Mouse (Mus musculus): ENCODE measurements around the gene Eipr1. TPM values are rescaled to one million over a fixed set of nuclear protein-coding genes. Genes with fewer than 3 reads are reported as not detected.

The Eipr1 gene
- total and polyA plus RNA-seq, 3 experiments = 33.3 to 35.4 (median 34.4) TPM

GRCm38 (mm10) chr12:28907814-28908213 is 156.2 kb downstream of the Eipr1 start:
- in situ Hi-C loops (cut with MboI; ENCODE audit: low pct_ligation_motif_present, low pct_unique_long_range_greater_than_20kb, low sequenced_read_pairs) = no loop called here
- H3K36me3 ChIP-seq (replicated peaks in 1 of 2; ENCODE audit: control insufficient read depth in 1 of 2, insufficient read depth in 1 of 2, low read length in 1 of 2) = no peaks in the 10 kb centered on the region
- no peak overlapping the region for H3K4me3 ChIP-seq (replicated peaks in 1 of 3; ENCODE audit: low read depth in 2 of 3, low read length in 2 of 3, poor library complexity in 1 of 3)
- H3K4me2 ChIP-seq (ENCODE audit: insufficient read depth, low read depth, poor library complexity, severe bottlenecking) = no peak overlapping the region
- no peak for DNase-seq (ENCODE audit: extremely low read depth)
- no peaks in the 10 kb centered on the region for H3K27me3 ChIP-seq (replicated peaks)
- H3K79me2 ChIP-seq (replicated peaks; ENCODE audit: control insufficient read depth, extremely low read depth, insufficient read depth, poor library complexity, severe bottlenecking) = no peaks in the 10 kb centered on the region
- no peak overlapping the region for H3K9ac ChIP-seq (ENCODE audit: insufficient read depth, low read depth)
- dilution Hi-C loops (cut with MboI; ENCODE audit: extremely low pct_ligation_motif_present, extremely low pct_unique_long_range_greater_than_20kb, low sequenced_read_pairs) = no loop called here
- H3K9me3 ChIP-seq (replicated peaks; ENCODE audit: low read length) = no peaks in the 10 kb centered on the region
- H3K4me1 ChIP-seq (ENCODE audit: control insufficient read depth in 1 of 2, insufficient read depth in 2 of 2) = no peaks in the 10 kb centered on the region
- no peak overlapping the region for H3K27ac ChIP-seq (ENCODE audit: insufficient read depth, low read depth)
- no peak for TF ChIP-seq ELF1 (IDR thresholded peaks at IDR 0.05; ENCODE audit: low read depth, low read length)
- no peak for TF ChIP-seq GABPA (IDR thresholded peaks at IDR 0.05; ENCODE audit: insufficient replicate concordance, low read depth, low read length)
- no peak for TF ChIP-seq RAD21 (IDR thresholded peaks at IDR 0.05; ENCODE audit: low read depth, low read length)
- TF ChIP-seq SIN3A (IDR thresholded peaks at IDR 0.05; ENCODE audit: low read length) = no peak
- TF ChIP-seq NRF1 (IDR thresholded peaks at IDR 0.05; ENCODE audit: low read depth, low read length) = no peak
- no peak for TF ChIP-seq IRF4 (IDR thresholded peaks at IDR 0.05; ENCODE audit: low read depth, low read length)
- no peak for TF ChIP-seq ZNF384 (IDR thresholded peaks at IDR 0.05; ENCODE audit: low read depth, low read length)
- TF ChIP-seq POLR2A (IDR thresholded peaks at IDR 0.05; ENCODE audit: low read depth, low read length) = no peak
- TF ChIP-seq MXI1 (IDR thresholded peaks at IDR 0.05; ENCODE audit: low read depth, low read length) = no peak
- TF ChIP-seq NELFE (IDR thresholded peaks at IDR 0.05; ENCODE audit: low read depth, low read length) = no peak
- no peak for TF ChIP-seq CTCF (conservative IDR thresholded peaks at IDR 0.05 in 1 of 2, IDR thresholded peaks at IDR 0.05 in 1 of 2; ENCODE audit: low read depth in 2 of 2, low read length in 2 of 2)
- TF ChIP-seq POLR2AphosphoS2 (IDR thresholded peaks at IDR 0.05; ENCODE audit: low read depth, low read length) = no peak
- no peak for TF ChIP-seq TBP (conservative IDR thresholded peaks at IDR 0.05; ENCODE audit: low read depth, low read length)
- TF ChIP-seq HCFC1 (IDR thresholded peaks at IDR 0.05; ENCODE audit: low read depth, low read length) = no peak
- TF ChIP-seq MAX (IDR thresholded peaks at IDR 0.05; ENCODE audit: low read length) = no peak
- no peak for TF ChIP-seq MAZ (IDR thresholded peaks at IDR 0.05; ENCODE audit: low read depth, low read length)
- TF ChIP-seq USF1 (IDR thresholded peaks at IDR 0.05; ENCODE audit: low read depth, low read length) = no peak
- TF ChIP-seq PAX5 (IDR thresholded peaks at IDR 0.05; ENCODE audit: low read length) = no peak
- no peak for TF ChIP-seq JUN (IDR thresholded peaks at IDR 0.05; ENCODE audit: insufficient read depth, low read depth, low read length)

- in situ Hi-C loops (cut with MboI; ENCODE audit: low pct_ligation_motif_present, low pct_unique_long_range_greater_than_20kb, low sequenced_read_pairs) (no loop called here), dilution Hi-C loops (cut with MboI; ENCODE audit: extremely low pct_ligation_motif_present, extremely low pct_unique_long_range_greater_than_20kb, low sequenced_read_pairs) (no loop called here)
- H3K4me2 ChIP-seq (ENCODE audit: insufficient read depth, low read depth, poor library complexity, severe bottlenecking) = no peak overlapping the region
- no peaks in the 10 kb centered on the region for H3K9me3 ChIP-seq (replicated peaks; ENCODE audit: low read length)
- DNase-seq (ENCODE audit: extremely low read depth) = no peak
- no peak overlapping the region for H3K9ac ChIP-seq (ENCODE audit: insufficient read depth, low read depth)
- TF ChIP-seq ZNF384 (IDR thresholded peaks at IDR 0.05; ENCODE audit: low read depth, low read length) (no peak), HCFC1 (IDR thresholded peaks at IDR 0.05; ENCODE audit: low read depth, low read length) (no peak), POLR2A (IDR thresholded peaks at IDR 0.05; ENCODE audit: low read depth, low read length) (no peak), MAFK (IDR thresholded peaks at IDR 0.05; ENCODE audit: insufficient replicate concordance, low read length) (no peak), NELFE (IDR thresholded peaks at IDR 0.05; ENCODE audit: low read depth, low read length) (no peak), MAX (IDR thresholded peaks at IDR 0.05; ENCODE audit: low read length) (no peak), RAD21 (IDR thresholded peaks at IDR 0.05; ENCODE audit: low read depth, low read length) (no peak), ZC3H11A (IDR thresholded peaks at IDR 0.05; ENCODE audit: low read depth, low read length) (no peak), ETS1 (conservative IDR thresholded peaks at IDR 0.05; ENCODE audit: low read depth, low read length) (no peak), JUND (conservative IDR thresholded peaks at IDR 0.05; ENCODE audit: low read depth, low read length) (no peak)
- no peaks in the 10 kb centered on the region for H3K79me2 ChIP-seq (replicated peaks; ENCODE audit: control insufficient read depth, extremely low read depth, insufficient read depth, poor library complexity, severe bottlenecking)
- H3K36me3 ChIP-seq (replicated peaks in 1 of 2; ENCODE audit: control insufficient read depth in 1 of 2, insufficient read depth in 1 of 2, low read length in 1 of 2) = no peaks in the 10 kb centered on the region
- H3K27me3 ChIP-seq (replicated peaks) = no peaks in the 10 kb centered on the region
- H3K4me1 ChIP-seq (ENCODE audit: control insufficient read depth in 1 of 2, insufficient read depth in 2 of 2) = no peaks in the 10 kb centered on the region
- no peak overlapping the region for H3K27ac ChIP-seq (ENCODE audit: insufficient read depth, low read depth)
- no peak overlapping the region for H3K4me3 ChIP-seq (replicated peaks in 1 of 3; ENCODE audit: low read depth in 2 of 3, low read length in 2 of 3, poor library complexity in 1 of 3)
These were observed 158.2 kb downstream of the Eipr1 start for GRCm38 (mm10) chr12:28909851-28910250.

Measured in CH12.LX (cell line).